Mouse (Mus musculus) mesoderm, embryonic 11.5 days (tissue): ENCODE measurements around the gene Zdhhc7.
A peak's percentile ranks its signal among the peaks of the same experiment; 100 is the strongest.

ENCODE experiments used
- DNase-seq: peaks from one replicate; pipeline ENCODE4 v3.0.0-alpha.2; 2012; ENCODE audit warnings: low read depth, low spot score

Gene Zdhhc7

DNA sequence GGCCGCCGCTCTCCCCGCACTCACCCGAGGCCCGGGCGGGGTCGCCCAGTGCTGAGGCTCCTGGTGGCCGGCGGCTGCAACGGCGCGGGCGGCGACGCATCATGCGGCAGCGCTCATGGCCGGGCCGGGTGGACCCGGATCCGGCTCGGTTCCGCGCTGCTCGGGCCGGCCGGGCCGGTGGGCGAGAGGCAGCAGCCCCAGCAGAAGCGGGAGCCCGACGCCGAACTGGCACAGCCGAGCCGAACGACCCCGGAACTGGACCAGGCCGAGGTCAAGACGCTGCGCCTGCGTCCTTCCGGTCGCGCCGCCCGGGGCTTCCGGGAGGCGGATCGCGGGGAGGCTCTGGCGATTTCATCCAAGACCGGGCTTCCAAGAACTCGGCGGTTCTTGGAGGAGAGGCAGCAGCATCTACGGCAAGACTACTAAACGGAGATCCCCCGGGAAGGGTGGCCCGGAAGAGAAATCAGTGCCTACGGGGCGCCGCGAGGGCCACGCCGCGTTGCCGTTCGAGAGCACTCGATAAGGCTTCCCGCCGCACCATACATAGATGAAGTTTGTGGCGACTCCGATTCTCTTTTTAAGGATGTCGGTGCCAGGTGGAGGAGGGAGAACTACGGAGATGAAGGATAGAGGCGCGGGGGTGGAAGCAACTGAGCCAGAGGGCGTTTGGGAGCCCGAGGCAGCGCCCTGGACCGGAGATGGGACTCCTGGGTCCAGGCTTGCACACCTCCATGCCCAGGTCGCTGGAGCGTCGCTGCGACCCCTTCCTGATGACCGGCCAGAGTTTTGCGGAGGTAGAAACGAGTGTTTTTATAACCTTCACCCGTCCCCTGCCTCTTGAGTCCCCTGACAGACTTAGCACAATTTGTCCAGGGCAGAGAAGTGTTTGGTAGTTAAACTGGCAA, at the start of gene Zdhhc7:
Gene Zdhhc7 (minus strand): TSS at position 415 of the 905 bp plus-strand sequence.
- DNase-seq: peak; percentile 64

GRCm38 (mm10) chr8:120150028-120150427, 48.7 kb upstream of the Zdhhc7 start:
- DNase-seq: peak; percentile 70

DNA sequence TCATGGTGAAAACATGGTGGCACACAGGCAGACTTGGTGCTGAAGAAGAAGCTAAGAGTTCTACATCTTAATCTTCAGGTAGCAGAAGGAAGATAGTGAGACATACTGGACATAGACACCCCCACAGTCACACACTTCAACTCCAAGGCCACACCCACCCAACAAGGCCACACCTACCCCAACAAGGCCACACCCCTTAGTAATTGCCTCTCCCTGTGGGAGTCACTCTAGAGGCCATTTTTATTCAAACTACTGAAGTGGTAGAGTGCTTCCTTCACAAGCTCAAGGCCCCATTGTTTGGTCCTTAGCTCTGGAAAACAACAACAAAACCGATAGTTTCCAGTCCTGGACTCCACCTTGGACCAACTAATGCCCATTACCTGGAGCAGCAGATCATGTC, 44.8 kb upstream of the Zdhhc7 start:
- DNase-seq: no peak

GRCm38 (mm10) chr8:120144652-120145301, 43.5 kb upstream of the Zdhhc7 start:
- DNase-seq: no peak

- no peak for DNase-seq
These were observed 42.8 kb upstream of the Zdhhc7 start for GRCm38 (mm10) chr8:120143911-120144651.

GRCm38 (mm10) chr8:120140769-120141168, 39.5 kb upstream of the Zdhhc7 start:
- no peak for DNase-seq

DNA sequence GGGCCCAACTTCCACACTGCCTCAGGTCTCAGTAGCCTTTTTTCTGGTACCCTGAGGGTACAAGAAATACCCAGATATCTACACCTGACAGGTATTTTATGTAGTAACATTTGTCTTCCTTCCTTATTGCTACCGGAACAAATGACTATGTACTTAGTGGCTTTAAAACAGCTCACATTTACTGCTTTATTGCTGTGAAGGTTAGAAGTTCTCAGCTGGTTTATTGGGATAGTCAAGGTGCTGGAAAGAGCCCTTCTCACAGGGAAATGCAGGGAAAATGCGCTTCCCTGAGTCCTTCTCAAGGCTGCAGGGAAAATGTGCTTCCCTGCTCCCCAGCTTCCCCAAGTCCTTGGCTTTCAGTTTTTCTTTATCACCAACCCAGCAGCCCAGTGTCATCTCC, 37.7 kb upstream of the Zdhhc7 start:
- no peak for DNase-seq

GRCm38 (mm10) chr8:120136618-120137017, 35.3 kb upstream of the Zdhhc7 start:
- no peak for DNase-seq

- no peak for DNase-seq
These were observed 34.4 kb upstream of the Zdhhc7 start for GRCm38 (mm10) chr8:120135687-120136086.

- DNase-seq: no peak
These were observed 31.9 kb upstream of the Zdhhc7 start for GRCm38 (mm10) chr8:120133169-120133568.

GRCm38 (mm10) chr8:120131158-120131557, 29.9 kb upstream of the Zdhhc7 start:
- no peak for DNase-seq

GRCm38 (mm10) chr8:120129547-120129946, 28.3 kb upstream of the Zdhhc7 start:
- DNase-seq: no peak

GRCm38 (mm10) chr8:120126357-120127161, 25.3 kb upstream of the Zdhhc7 start:
- DNase-seq: no peak

DNA sequence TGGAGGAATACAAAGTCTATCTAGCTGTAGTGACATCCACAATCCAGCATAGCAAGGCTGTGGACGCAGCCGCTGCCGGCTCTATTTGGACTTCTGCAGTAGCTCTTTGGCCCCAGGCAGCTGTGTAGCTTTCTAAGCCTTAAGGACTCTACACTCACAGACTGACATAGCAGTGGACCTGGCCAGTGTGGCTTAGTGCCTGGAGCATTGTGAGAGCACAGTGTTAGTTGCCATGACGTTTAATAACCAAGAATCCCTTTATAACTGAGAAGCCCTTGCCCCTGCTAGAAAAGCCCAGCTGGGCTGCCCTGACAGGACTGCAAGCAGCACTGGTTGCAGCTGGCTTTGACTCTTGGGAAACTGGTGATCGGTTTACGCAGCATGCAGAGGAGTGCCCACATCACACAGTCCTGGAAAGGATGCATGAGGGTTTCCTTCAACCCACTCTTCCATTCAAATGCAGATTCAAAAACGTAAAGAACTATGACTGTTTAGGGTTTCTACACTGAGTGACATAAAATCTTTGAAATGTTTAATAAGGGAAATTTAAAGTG, 23.6 kb upstream of the Zdhhc7 start:
- peak; percentile 39 for DNase-seq

GRCm38 (mm10) chr8:120124261-120124660, 23.0 kb upstream of the Zdhhc7 start:
- DNase-seq: no peak

GRCm38 (mm10) chr8:120120951-120121350, 19.7 kb upstream of the Zdhhc7 start:
- no peak for DNase-seq

GRCm38 (mm10) chr8:120119931-120120330, 18.6 kb upstream of the Zdhhc7 start:
- no peak for DNase-seq

- DNase-seq: no peak
These were observed 18.1 kb upstream of the Zdhhc7 start for GRCm38 (mm10) chr8:120119429-120119828.

DNA sequence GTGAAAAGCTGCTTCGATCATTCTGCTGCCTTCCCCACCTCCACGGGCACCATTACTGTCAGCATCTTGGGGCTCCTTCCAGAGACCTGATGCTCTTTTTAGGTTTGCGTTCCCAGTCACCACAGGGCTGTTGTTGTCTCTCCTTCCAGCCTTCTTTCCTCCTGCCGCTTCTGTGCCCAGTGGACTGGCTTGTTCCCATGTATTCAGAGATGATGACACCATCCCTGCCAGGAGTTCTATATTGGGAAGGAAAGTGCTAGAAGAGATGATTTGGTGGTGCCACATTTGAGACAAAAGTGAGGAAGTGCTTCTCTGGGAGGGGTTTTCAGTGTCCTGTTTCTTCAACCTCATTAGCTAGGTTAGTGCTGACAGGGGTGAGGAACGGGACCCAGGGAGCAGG, 17.6 kb upstream of the Zdhhc7 start:
- DNase-seq: no peak

- DNase-seq: no peak
These were observed 16.9 kb upstream of the Zdhhc7 start for GRCm38 (mm10) chr8:120118162-120118561.

GRCm38 (mm10) chr8:120116600-120116999, 15.3 kb upstream of the Zdhhc7 start:
- no peak for DNase-seq
